Mouse (Mus musculus) neural tube, embryonic 14.5 days (tissue): ENCODE measurements around the gene Creld2. TPM values are rescaled to one million over a fixed set of nuclear protein-coding genes. Genes with fewer than 3 reads are reported as not detected.
"Not testable (repeated sequence)": the region's sequence is repeated elsewhere in the genome, so short reads cannot be mapped to it uniquely, and the experiment has no call there.

Experiments used
- ATAC-seq: fragments of 200-750 bp; cut with Nextera tagmentation; 2 replicates; pipeline ENCODE4 v1.8.0; 2017; ENCODE audit warnings: low read depth, mild to moderate bottlenecking, moderate TSS enrichment, moderate library complexity
- H3K27ac ChIP-seq: fragments of 300-500 bp; sonication (generic); 2 replicates; pipeline ENCODE4 v1.5.1; 2014; ENCODE audit warnings: low read depth, mild to moderate bottlenecking, control low read depth, low read length, moderate library complexity, mixed read lengths
- H3K27me3 ChIP-seq: fragments of 300-500 bp; sonication (generic); 2 replicates; pipeline ENCODE4 v1.6.1; 2014; ENCODE audit warnings: low read length; ENCODE audit not compliant: control insufficient read depth, insufficient read depth
- H3K36me3 ChIP-seq: fragments of 300-500 bp; sonication (generic); 2 replicates; pipeline ENCODE4 v1.6.1; 2014; ENCODE audit warnings: low read length, mixed read lengths; ENCODE audit not compliant: control insufficient read depth, insufficient read depth
- H3K4me1 ChIP-seq: fragments of 300-500 bp; sonication (generic); 2 replicates; pipeline ENCODE4 v1.6.1; 2014; ENCODE audit warnings: low read length; ENCODE audit not compliant: control insufficient read depth, insufficient read depth
- H3K4me2 ChIP-seq: fragments of 300-500 bp; sonication (generic); 2 replicates; pipeline ENCODE4 v1.6.1; 2014; ENCODE audit warnings: mild to moderate bottlenecking, low read depth, low read length, control low read depth
- H3K4me3 ChIP-seq: fragments of 300-500 bp; sonication (generic); 2 replicates; pipeline ENCODE4 v1.5.1; 2014; ENCODE audit warnings: low read depth, low read length, control low read depth, mixed read lengths
- H3K9ac ChIP-seq: fragments of 300-500 bp; sonication (generic); replicated peaks from 2 replicates; pipeline ENCODE4 v1.6.1; 2014; ENCODE audit warnings: low read depth, mild to moderate bottlenecking, control low read depth, low read length, mixed read lengths
- H3K9me3 ChIP-seq: fragments of 300-500 bp; sonication (generic); 2 replicates; pipeline ENCODE4 v1.6.1; 2016; ENCODE audit warnings: low read length; ENCODE audit not compliant: control insufficient read depth
- WGBS: fragments of 180-500 bp; shearing (Covaris S2); extraction: QIAGEN DNeasy Blood & Tissue Kit; methylation state at CpG from one replicate; pipeline ENCODE4 v1.1.7; 2014; 5-methylcytosine and 5-hydroxymethylcytosine counted together
- polyA plus RNA-seq: library from polyadenylated mRNA; unstranded; fragments of >200 nt; fragmentation: Nextera tagmentation; extraction: Ambion mirVana; gene quantifications from 2 replicates; pipeline ENCODE4 v1.2.1, GENCODE M21; 2014

Creld2 gene
- polyA plus RNA-seq, 1 experiment from 2014 or later: 58.6 TPM

DNA sequence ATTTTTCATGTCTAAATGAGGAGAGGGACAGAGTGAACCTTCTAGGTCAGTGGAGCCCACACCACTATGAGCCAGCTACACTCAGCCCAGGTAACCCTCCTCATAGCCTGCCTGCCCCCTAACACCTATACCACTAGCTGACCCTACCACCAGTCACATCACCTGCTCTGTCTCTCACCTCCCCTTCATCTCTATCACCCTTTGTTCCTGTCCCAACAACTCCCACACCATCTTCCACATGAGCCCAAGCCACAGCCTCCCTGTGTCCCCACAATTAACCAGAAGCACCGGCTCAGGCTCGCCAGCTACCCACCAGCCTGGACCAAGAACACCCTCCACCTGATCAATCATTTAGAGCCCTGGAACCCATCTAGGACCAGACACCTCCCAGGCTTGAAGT is 9.1 kb upstream of the Creld2 start:
- H3K4me3 ChIP-seq: no peak overlapping the region
- no peak overlapping the region for H3K4me2 ChIP-seq
- no peak overlapping the region for H3K27ac ChIP-seq
- peaks cover 28% of the 10 kb centered on the region for H3K36me3 ChIP-seq
- H3K27me3 ChIP-seq: no peaks in the 10 kb centered on the region
- WGBS: 94% methylated on average over 2 of the region's 2 CpGs
- ATAC-seq: no peak
- H3K9ac ChIP-seq: no peak overlapping the region
- no peaks in the 10 kb centered on the region for H3K4me1 ChIP-seq
- H3K9me3 ChIP-seq: no peaks in the 10 kb centered on the region

GRCm38 (mm10) chr15:88813262-88813661 is 6.2 kb upstream of the Creld2 start:
- 90% methylated on average over 3 of the region's 3 CpGs for whole genome bisulfite sequencing
- Histone ChIP-seq H3K27me3 (no peaks in the 10 kb centered on the region), H3K4me3 (no peak overlapping the region), H3K9me3 (no peaks in the 10 kb centered on the region), H3K4me1 (no peaks in the 10 kb centered on the region), H3K9ac (no peak overlapping the region), H3K27ac (no peak overlapping the region), H3K36me3 (peaks cover 20% of the 10 kb centered on the region; the same call in 1 of the 2 replicates), H3K4me2 (no peak overlapping the region)
- ATAC-seq: no peak

GRCm38 (mm10) chr15:88813873-88814272 is 5.6 kb upstream of the Creld2 start:
- H3K9me3 ChIP-seq, H3K4me2 ChIP-seq, ATAC-seq, H3K4me1 ChIP-seq, H3K27ac ChIP-seq, H3K4me3 ChIP-seq, H3K9ac ChIP-seq, H3K27me3 ChIP-seq: not testable (repeated sequence)
- H3K36me3 ChIP-seq: peaks cover 20% of the 10 kb centered on the region; the same call in 1 of the 2 replicates
- WGBS: 100% methylated on average over 2 of the region's 2 CpGs

GRCm38 (mm10) chr15:88814411-88815047 is 4.9 kb upstream of the Creld2 start:
- H3K27ac ChIP-seq: no peak overlapping the region
- no peaks in the 10 kb centered on the region for H3K4me1 ChIP-seq
- H3K9ac ChIP-seq: no peak overlapping the region
- 96% methylated on average over 11 of the region's 11 CpGs for WGBS
- no peak overlapping the region for H3K4me3 ChIP-seq
- no peak for ATAC-seq
- no peak overlapping the region for H3K4me2 ChIP-seq
- no peaks in the 10 kb centered on the region for H3K27me3 ChIP-seq
- H3K9me3 ChIP-seq: no peaks in the 10 kb centered on the region
- H3K36me3 ChIP-seq: peaks cover 20% of the 10 kb centered on the region; the same call in 1 of the 2 replicates

- no peak overlapping the region for H3K27ac ChIP-seq
- no peak for ATAC-seq
- H3K9ac ChIP-seq: no peak overlapping the region
- no peak overlapping the region for H3K4me3 ChIP-seq
- H3K9me3 ChIP-seq: no peaks in the 10 kb centered on the region
- peaks cover 20% of the 10 kb centered on the region; the same call in 1 of the 2 replicates for H3K36me3 ChIP-seq
- WGBS: 95% methylated on average over 6 of the region's 6 CpGs
- H3K4me2 ChIP-seq: no peak overlapping the region
- H3K4me1 ChIP-seq: peaks cover 3% of the 10 kb centered on the region
- no peaks in the 10 kb centered on the region for H3K27me3 ChIP-seq
These were observed 4.2 kb upstream of the Creld2 start for GRCm38 (mm10) chr15:88815196-88815700.

DNA sequence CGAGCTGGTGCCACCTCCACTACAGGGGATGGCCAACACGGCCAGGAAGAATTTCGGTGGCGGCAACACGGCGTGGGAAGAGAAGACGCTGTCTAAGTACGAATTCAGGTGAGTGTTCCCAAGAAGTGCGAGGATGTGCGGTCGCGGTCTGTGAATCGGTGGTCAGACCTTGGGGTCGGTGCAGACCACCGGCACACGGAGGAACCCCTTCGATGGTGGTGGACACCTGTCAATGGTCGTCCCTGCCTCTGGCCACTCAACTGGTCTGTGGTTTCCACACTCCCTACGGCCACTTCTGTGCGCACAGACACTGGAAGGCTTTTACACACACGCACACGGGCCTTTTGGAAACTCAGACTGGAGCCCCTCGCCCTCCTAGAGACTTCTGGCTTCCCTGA is 459 bp downstream of the Creld2 start:
- Histone ChIP-seq H3K9me3 (no peaks in the 10 kb centered on the region), H3K27ac (peak overlapping the region; percentile 64), H3K4me1 (peaks cover 11% of the 10 kb centered on the region), H3K36me3 (peaks cover 26% of the 10 kb centered on the region), H3K27me3 (no peaks in the 10 kb centered on the region), H3K9ac (peak overlapping the region; percentile 81), H3K4me2 (peak overlapping the region; percentile 82), H3K4me3 (peak overlapping the region; percentile 77)
- 1% methylated on average over 23 of the region's 23 CpGs for WGBS
- ATAC-seq: no peak; the same call in 1 of the 2 replicates

GRCm38 (mm10) chr15:88821403-88821802 is 2.0 kb downstream of the Creld2 start:
- WGBS: 91% methylated on average over 7 of the region's 7 CpGs
- peaks cover 36% of the 10 kb centered on the region for H3K36me3 ChIP-seq
- H3K4me1 ChIP-seq: peaks cover 11% of the 10 kb centered on the region
- H3K27me3 ChIP-seq: no peaks in the 10 kb centered on the region
- H3K9ac ChIP-seq: no peak overlapping the region
- no peak for ATAC-seq
- H3K27ac ChIP-seq: no peak overlapping the region
- H3K9me3 ChIP-seq: no peaks in the 10 kb centered on the region
- no peak overlapping the region for H3K4me2 ChIP-seq
- H3K4me3 ChIP-seq: no peak overlapping the region

- no peaks in the 10 kb centered on the region for H3K27me3 ChIP-seq
- 95% methylated on average over 7 of the region's 7 CpGs for WGBS
- peaks cover 11% of the 10 kb centered on the region for H3K4me1 ChIP-seq
- no peak overlapping the region for H3K4me3 ChIP-seq
- H3K36me3 ChIP-seq: peaks cover 43% of the 10 kb centered on the region
- no peak overlapping the region for H3K9ac ChIP-seq
- ATAC-seq: no peak
- H3K27ac ChIP-seq: no peak overlapping the region
- no peak overlapping the region for H3K4me2 ChIP-seq
- no peaks in the 10 kb centered on the region for H3K9me3 ChIP-seq
These were observed 3.1 kb downstream of the Creld2 start for GRCm38 (mm10) chr15:88822513-88822912.

- peaks cover 43% of the 10 kb centered on the region for H3K36me3 ChIP-seq
- no peaks in the 10 kb centered on the region for H3K9me3 ChIP-seq
- no peaks in the 10 kb centered on the region for H3K27me3 ChIP-seq
- H3K27ac ChIP-seq: no peak overlapping the region
- ATAC-seq: no peak
- peaks cover 11% of the 10 kb centered on the region for H3K4me1 ChIP-seq
- 96% methylated on average over 5 of the region's 5 CpGs for WGBS
- H3K9ac ChIP-seq: no peak overlapping the region
- H3K4me3 ChIP-seq: no peak overlapping the region
- H3K4me2 ChIP-seq: no peak overlapping the region
These were observed 3.9 kb downstream of the Creld2 start for GRCm38 (mm10) chr15:88823376-88823775.
